Mouse (Mus musculus) embryonic fibroblast, embryonic 13.5 days (primary cell): ENCODE measurements at regions not wholly inside any gene's neighbourhood (a gene's known extent, or its start where the extent isn't known, plus 50 kb on each side); places are given as distances from the start of the nearest gene placed in this dataset.

Experiments
- CTCF ChIP-seq: IDR thresholded peaks from 2 replicates; pipeline ENCODE4 v1.5.1; 2011; ENCODE audit warnings: mild to moderate bottlenecking, control low read depth, low read length, moderate library complexity, borderline replicate concordance; ENCODE audit not compliant: insufficient read depth
- POLR2A ChIP-seq: IDR thresholded peaks from 2 replicates; pipeline ENCODE4 v1.6.1; 2011; ENCODE audit warnings: low read depth, mild to moderate bottlenecking, control low read depth, low read length, moderate library complexity

- no peak for TF ChIP-seq CTCF
- TF ChIP-seq POLR2A = no peak
Observed at GRCm38 (mm10) chr9:8273253-8273652, 139.2 kb upstream of the Cep126 start.
